Mouse (Mus musculus): ENCODE measurements around the gene Stxbp2.
"Not testable (repeated sequence)": the region's sequence is repeated elsewhere in the genome, so short reads cannot be mapped to it uniquely, and the experiment has no call there.

The Stxbp2 gene
- long read RNA-seq, experiment 1, transcript Stxbp2-207 (19 exons, 2,908 nt): major isoform, 21 of 34 reads
- long read RNA-seq, experiment 1, partial matches to known transcripts: 4 of 34 reads
- long read RNA-seq, experiment 1, other reads (novel, unspliced or antisense): 6 of 34 reads
- long read RNA-seq, experiment 2, transcript Stxbp2-207 (19 exons, 2,908 nt): major isoform, 18 of 30 reads
- long read RNA-seq, experiment 2, transcript Stxbp2-201 (19 exons, 1,847 nt): minor isoform, 6 of 30 reads
- long read RNA-seq, experiment 2, partial matches to known transcripts: 1 of 30 reads
- long read RNA-seq, experiment 2, other reads (novel, unspliced or antisense): 5 of 30 reads

- intact Hi-C loops (cut with DNase I): no loop called here
Observed at GRCm38 (mm10) chr8:3630647-3631477, at the start of gene Stxbp2. Gene Stxbp2 (plus strand): TSS chr8:3630955.

- intact Hi-C loops (cut with DNase I): not testable (repeated sequence)
Observed at GRCm38 (mm10) chr8:3581961-3582360, 48.8 kb upstream of the Stxbp2 start.

GRCm38 (mm10) chr8:3586452-3586851 lies 44.3 kb upstream of the Stxbp2 start:
- intact Hi-C loops (cut with DNase I): no loop called here

GRCm38 (mm10) chr8:3586993-3587390 lies 43.8 kb upstream of the Stxbp2 start, which contains the start of gene Camsap3:
Gene Camsap3 (plus strand): TSS chr8:3587293.
- intact Hi-C loops (cut with DNase I): no loop called here

GRCm38 (mm10) chr8:3587391-3588257 lies 43.1 kb upstream of the Stxbp2 start:
- intact Hi-C loops (cut with DNase I): no loop called here

- intact Hi-C loops (cut with DNase I): no loop called here
Observed at GRCm38 (mm10) chr8:3588258-3588633, 42.5 kb upstream of the Stxbp2 start.

GRCm38 (mm10) chr8:3593470-3593869 lies 37.3 kb upstream of the Stxbp2 start:
- intact Hi-C loops (cut with DNase I): no loop called here

- intact Hi-C loops (cut with DNase I): no loop called here
Observed at GRCm38 (mm10) chr8:3594466-3594865, 36.3 kb upstream of the Stxbp2 start.

GRCm38 (mm10) chr8:3598054-3598453 lies 32.7 kb upstream of the Stxbp2 start:
- intact Hi-C loops (cut with DNase I): no loop called here

- intact Hi-C loops (cut with DNase I): no loop called here
Observed at GRCm38 (mm10) chr8:3599219-3599618, 31.5 kb upstream of the Stxbp2 start.

GRCm38 (mm10) chr8:3600401-3600800 lies 30.4 kb upstream of the Stxbp2 start:
- intact Hi-C loops (cut with DNase I): no loop called here

- intact Hi-C loops (cut with DNase I): no loop called here
Observed at GRCm38 (mm10) chr8:3603439-3603838, 27.3 kb upstream of the Stxbp2 start.

GRCm38 (mm10) chr8:3606593-3606992 lies 24.2 kb upstream of the Stxbp2 start:
- intact Hi-C loops (cut with DNase I): no loop called here

GRCm38 (mm10) chr8:3607822-3608221 lies 22.9 kb upstream of the Stxbp2 start:
- intact Hi-C loops (cut with DNase I): no loop called here

- intact Hi-C loops (cut with DNase I): no loop called here
Observed at GRCm38 (mm10) chr8:3609046-3609815, 21.5 kb upstream of the Stxbp2 start.

GRCm38 (mm10) chr8:3609816-3610150 lies 21.0 kb upstream of the Stxbp2 start:
- intact Hi-C loops (cut with DNase I): no loop called here

GRCm38 (mm10) chr8:3621199-3621970 lies 9.4 kb upstream of the Stxbp2 start, which contains the start of the genes Xab2 and Pet100:
Gene Xab2 (minus strand): TSS chr8:3621316.
Gene Pet100 (plus strand): TSS chr8:3621548.
- intact Hi-C loops (cut with DNase I): no loop called here

GRCm38 (mm10) chr8:3622119-3622518 lies 8.6 kb upstream of the Stxbp2 start:
- intact Hi-C loops (cut with DNase I): no loop called here

GRCm38 (mm10) chr8:3625445-3625844 lies 5.3 kb upstream of the Stxbp2 start, which contains the start of gene Pcp2:
Gene Pcp2 (minus strand): TSS chr8:3625545.
- intact Hi-C loops (cut with DNase I): loop anchor here (5.0 kb wide), 1 partner anchor 47 kb away; the partner anchor contains the start of gene Fcor

GRCm38 (mm10) chr8:3626971-3627370 lies 3.8 kb upstream of the Stxbp2 start:
- intact Hi-C loops (cut with DNase I): loop anchor here (5.0 kb wide), 1 partner anchor 45 kb away; the partner anchor contains the start of gene Fcor

All from adrenal gland (tissue).